Mouse (Mus musculus): ENCODE measurements around the gene Rdh8. TPM values are rescaled to one million over a fixed set of nuclear protein-coding genes. Genes with fewer than 3 reads are reported as not detected.

Rdh8 gene
- not detected for polyA plus RNA-seq (2014; fragmentation: Illumina TruSeq; extraction: RNeasy Lipid Tissue Mini Kit (QIAGEN cat#74804); ENCODE audit: low read depth, low replicate concordance)

GRCm38 (mm10) chr9:20818236-20818635 is at the start of gene Rdh8:
TSS of gene Rdh8 (plus strand) at chr9:20818503.

DNA sequence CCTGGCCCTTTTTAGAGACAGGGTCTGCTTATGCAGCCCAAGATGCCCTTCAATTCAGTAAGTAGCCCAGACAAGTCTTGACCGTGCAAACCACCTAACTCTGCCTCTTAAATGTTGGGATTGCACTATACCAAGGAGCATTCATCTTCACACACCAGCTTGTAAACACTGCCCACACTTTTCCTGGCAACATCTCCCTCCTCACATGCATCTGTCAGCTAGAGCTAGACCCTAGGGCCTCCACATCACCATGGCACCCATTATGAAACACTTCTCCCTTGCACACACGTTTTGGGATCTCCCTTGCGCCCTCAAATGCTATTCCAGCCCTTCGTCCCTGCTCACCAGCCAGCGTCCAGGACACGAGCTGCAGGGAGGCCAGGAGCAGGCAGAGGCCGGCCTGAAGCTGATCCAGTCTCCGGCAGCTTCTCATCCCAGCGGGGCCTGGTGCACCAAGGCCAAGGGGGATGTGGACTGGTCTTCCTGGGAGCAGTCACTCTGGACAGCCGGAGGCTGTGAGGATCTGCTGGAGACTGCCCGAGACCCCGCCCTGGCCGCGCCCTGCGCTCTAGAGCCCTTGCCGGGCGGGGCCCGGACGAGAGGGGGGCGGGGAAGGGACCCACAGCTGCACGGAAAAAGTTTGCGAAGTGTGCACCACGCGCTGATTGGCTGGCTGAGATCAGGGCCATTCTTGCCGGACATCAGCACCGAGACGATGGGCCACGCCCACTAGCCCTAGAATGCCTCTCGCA is 3.6 kb upstream of the Rdh8 start, which contains the start of gene Col5a3:
Col5a3 (minus strand) TSS at position 547 of the 752 bp plus-strand sequence.

DNA sequence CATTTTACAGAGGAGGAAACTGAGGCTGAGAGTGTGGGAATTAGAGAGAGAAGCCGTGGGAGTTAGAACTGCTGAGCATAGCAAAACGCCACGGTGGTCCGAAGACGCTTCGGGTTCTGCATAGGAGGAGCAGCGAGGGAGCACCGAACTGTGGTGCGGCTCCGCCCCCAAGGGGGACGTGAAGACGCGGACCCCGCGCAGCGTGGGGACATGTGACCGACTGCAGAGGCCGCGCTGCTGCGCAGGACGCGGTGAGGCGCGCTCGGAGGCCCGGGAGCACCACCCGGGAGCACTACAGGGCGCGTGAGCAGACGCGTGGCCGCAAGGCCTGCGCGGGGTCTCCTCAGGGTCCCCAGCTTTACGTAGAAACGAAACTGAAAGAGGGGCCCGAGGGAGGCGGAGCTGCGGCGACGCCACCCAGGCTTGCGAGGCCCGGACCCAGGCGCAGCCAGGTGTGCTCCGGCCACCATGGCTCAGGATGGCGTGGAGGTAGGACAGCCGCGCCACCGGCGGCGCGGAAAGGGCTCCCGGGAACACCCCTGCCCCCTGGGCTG is 50.2 kb downstream of the Rdh8 start, which contains the start of gene A230050P20Rik:
A230050P20Rik (plus strand) TSS at position 195 of the 554 bp plus-strand sequence.

Other genes starting within 250 kb of the Rdh8 start
- 23.9 TPM for gene Zfp846, start 237.2 kb upstream of the Rdh8 start, polyA plus RNA-seq (2014; fragmentation: Illumina TruSeq; extraction: RNeasy Lipid Tissue Mini Kit (QIAGEN cat#74804); ENCODE audit: low read depth, low replicate concordance)
- gene Ubl5, start 175.6 kb upstream of the Rdh8 start, polyA plus RNA-seq (2014; fragmentation: Illumina TruSeq; extraction: RNeasy Lipid Tissue Mini Kit (QIAGEN cat#74804); ENCODE audit: low read depth, low replicate concordance): 57.3 TPM
- 7.3 TPM for gene Fbxl12, start 173.7 kb upstream of the Rdh8 start, polyA plus RNA-seq (2014; fragmentation: Illumina TruSeq; extraction: RNeasy Lipid Tissue Mini Kit (QIAGEN cat#74804); ENCODE audit: low read depth, low replicate concordance)
- 0.85 TPM for gene Pin1, start 166.4 kb upstream of the Rdh8 start, polyA plus RNA-seq (2014; fragmentation: Illumina TruSeq; extraction: RNeasy Lipid Tissue Mini Kit (QIAGEN cat#74804); ENCODE audit: low read depth, low replicate concordance)
- gene Olfm2, start 72.2 kb upstream of the Rdh8 start, polyA plus RNA-seq (2014; fragmentation: Illumina TruSeq; extraction: RNeasy Lipid Tissue Mini Kit (QIAGEN cat#74804); ENCODE audit: low read depth, low replicate concordance): 0.79 TPM
- gene Col5a3, start 3.4 kb upstream of the Rdh8 start, polyA plus RNA-seq (2014; fragmentation: Illumina TruSeq; extraction: RNeasy Lipid Tissue Mini Kit (QIAGEN cat#74804); ENCODE audit: low read depth, low replicate concordance): 0.38 TPM
- 6.5 TPM for gene A230050P20Rik, start 50.1 kb downstream of the Rdh8 start, polyA plus RNA-seq (2014; fragmentation: Illumina TruSeq; extraction: RNeasy Lipid Tissue Mini Kit (QIAGEN cat#74804); ENCODE audit: low read depth, low replicate concordance)
- not detected for gene Angptl6, start 61.2 kb downstream of the Rdh8 start, polyA plus RNA-seq (2014; fragmentation: Illumina TruSeq; extraction: RNeasy Lipid Tissue Mini Kit (QIAGEN cat#74804); ENCODE audit: low read depth, low replicate concordance)
- gene Ppan, start 69.7 kb downstream of the Rdh8 start, polyA plus RNA-seq (2014; fragmentation: Illumina TruSeq; extraction: RNeasy Lipid Tissue Mini Kit (QIAGEN cat#74804); ENCODE audit: low read depth, low replicate concordance): 1.1 TPM
- gene Eif3g, start 80.1 kb downstream of the Rdh8 start, polyA plus RNA-seq (2014; fragmentation: Illumina TruSeq; extraction: RNeasy Lipid Tissue Mini Kit (QIAGEN cat#74804); ENCODE audit: low read depth, low replicate concordance): 25.4 TPM
- 7.5 TPM for gene Dnmt1, start 141.4 kb downstream of the Rdh8 start, polyA plus RNA-seq (2014; fragmentation: Illumina TruSeq; extraction: RNeasy Lipid Tissue Mini Kit (QIAGEN cat#74804); ENCODE audit: low read depth, low replicate concordance)
- gene S1pr2, start 158.3 kb downstream of the Rdh8 start, polyA plus RNA-seq (2014; fragmentation: Illumina TruSeq; extraction: RNeasy Lipid Tissue Mini Kit (QIAGEN cat#74804); ENCODE audit: low read depth, low replicate concordance): 0.66 TPM
- 1.6 TPM for gene Mrpl4, start 184.2 kb downstream of the Rdh8 start, polyA plus RNA-seq (2014; fragmentation: Illumina TruSeq; extraction: RNeasy Lipid Tissue Mini Kit (QIAGEN cat#74804); ENCODE audit: low read depth, low replicate concordance)
- 4.6 TPM for gene Icam1, start 197.5 kb downstream of the Rdh8 start, polyA plus RNA-seq (2014; fragmentation: Illumina TruSeq; extraction: RNeasy Lipid Tissue Mini Kit (QIAGEN cat#74804); ENCODE audit: low read depth, low replicate concordance)
- not detected for gene Icam4, start 210.9 kb downstream of the Rdh8 start, polyA plus RNA-seq (2014; fragmentation: Illumina TruSeq; extraction: RNeasy Lipid Tissue Mini Kit (QIAGEN cat#74804); ENCODE audit: low read depth, low replicate concordance)
- gene Icam5, start 213.6 kb downstream of the Rdh8 start, polyA plus RNA-seq (2014; fragmentation: Illumina TruSeq; extraction: RNeasy Lipid Tissue Mini Kit (QIAGEN cat#74804); ENCODE audit: low read depth, low replicate concordance): not detected
- not detected for gene Zglp1, start 248.6 kb downstream of the Rdh8 start, polyA plus RNA-seq (2014; fragmentation: Illumina TruSeq; extraction: RNeasy Lipid Tissue Mini Kit (QIAGEN cat#74804); ENCODE audit: low read depth, low replicate concordance)